Mouse (Mus musculus) spleen, adult 2 months (tissue): ENCODE data around the gene Rassf1. TPM values are rescaled to one million over a fixed set of nuclear protein-coding genes. Genes with fewer than 3 reads are reported as not detected.
A peak's percentile ranks its signal among the peaks of the same experiment; 100 is the strongest.

ENCODE experiments used
- DNase-seq, 2 experiments: peaks; one replicate each; pipeline versions ENCODE4 v3.0.0 to v3.0.0-alpha.2; 2012 to 2021; ENCODE audit warnings: low spot score in 2 of 2, low read depth in 1 of 2
- H3K27ac ChIP-seq: fragments of 200-500 bp; 2 replicates; pipeline ENCODE4 v1.5.1; 2012; ENCODE audit warnings: low read length, inconsistent platforms; ENCODE audit not compliant: insufficient read depth
- H3K27me3 ChIP-seq: fragments of 200-500 bp; 2 replicates; pipeline ENCODE4 v1.6.1; 2012; ENCODE audit warnings: mild to moderate bottlenecking, moderate library complexity, low read length, inconsistent platforms; ENCODE audit not compliant: control insufficient read depth, insufficient read depth
- H3K36me3 ChIP-seq: fragments of 200-500 bp; 2 replicates; pipeline ENCODE4 v1.6.1; 2012; ENCODE audit warnings: mild to moderate bottlenecking, low read length, inconsistent platforms; ENCODE audit not compliant: control insufficient read depth, insufficient read depth
- H3K4me1 ChIP-seq: fragments of 200-500 bp; 2 replicates; pipeline ENCODE4 v1.6.1; 2011; ENCODE audit warnings: inconsistent platforms; ENCODE audit not compliant: control insufficient read depth, insufficient read depth, insufficient read length
- H3K4me3 ChIP-seq: fragments of 200-500 bp; 2 replicates; pipeline ENCODE4 v1.5.1; 2011; ENCODE audit warnings: mild to moderate bottlenecking, inconsistent platforms; ENCODE audit not compliant: insufficient read depth, insufficient read length; ENCODE audit errors: extremely low read depth
- CTCF ChIP-seq: fragments of 200-500 bp; IDR thresholded peaks from 2 replicates; pipeline ENCODE4 v1.5.1; 2011; ENCODE audit warnings: mild to moderate bottlenecking, inconsistent platforms; ENCODE audit not compliant: insufficient read depth, insufficient read length, insufficient replicate concordance; ENCODE audit errors: extremely low read depth
- POLR2A ChIP-seq: fragments of 200-500 bp; IDR thresholded peaks from 2 replicates; pipeline ENCODE4 v1.6.1; 2011; ENCODE audit warnings: low read depth, low read length, inconsistent platforms
- WGBS: fragments of 180-500 bp; shearing (Covaris S2); methylation state at CpG from one replicate; pipeline ENCODE4 v1.1.7; 2018; 5-methylcytosine and 5-hydroxymethylcytosine counted together
- polyA plus RNA-seq: library from polyadenylated mRNA; depleted of rRNA; stranded (reverse); fragments of >200 nt; gene quantifications from 2 replicates; pipeline ENCODE4 v1.2.3, GENCODE M21; 2012

Rassf1 gene
- polyA plus RNA-seq, 1 experiment = 20.9 TPM

- TF ChIP-seq CTCF = no peak
- no peak for TF ChIP-seq POLR2A
- DNase-seq = no peak
- Histone ChIP-seq H3K27me3 (no peaks in the 10 kb centered on the region), H3K27ac (peak overlapping the region; percentile 44; the same call in 1 of the 2 replicates), H3K4me3 (peak overlapping the region; percentile 85), H3K4me1 (peaks cover 4% of the 10 kb centered on the region; the same call in 1 of the 2 replicates), H3K36me3 (peaks cover 27% of the 10 kb centered on the region)
- 2% methylated on average over 33 of the region's 33 CpGs for WGBS
Measured at GRCm38 (mm10) chr9:107587833-107588639, 36.7 kb downstream of the Rassf1 start.

DNA sequence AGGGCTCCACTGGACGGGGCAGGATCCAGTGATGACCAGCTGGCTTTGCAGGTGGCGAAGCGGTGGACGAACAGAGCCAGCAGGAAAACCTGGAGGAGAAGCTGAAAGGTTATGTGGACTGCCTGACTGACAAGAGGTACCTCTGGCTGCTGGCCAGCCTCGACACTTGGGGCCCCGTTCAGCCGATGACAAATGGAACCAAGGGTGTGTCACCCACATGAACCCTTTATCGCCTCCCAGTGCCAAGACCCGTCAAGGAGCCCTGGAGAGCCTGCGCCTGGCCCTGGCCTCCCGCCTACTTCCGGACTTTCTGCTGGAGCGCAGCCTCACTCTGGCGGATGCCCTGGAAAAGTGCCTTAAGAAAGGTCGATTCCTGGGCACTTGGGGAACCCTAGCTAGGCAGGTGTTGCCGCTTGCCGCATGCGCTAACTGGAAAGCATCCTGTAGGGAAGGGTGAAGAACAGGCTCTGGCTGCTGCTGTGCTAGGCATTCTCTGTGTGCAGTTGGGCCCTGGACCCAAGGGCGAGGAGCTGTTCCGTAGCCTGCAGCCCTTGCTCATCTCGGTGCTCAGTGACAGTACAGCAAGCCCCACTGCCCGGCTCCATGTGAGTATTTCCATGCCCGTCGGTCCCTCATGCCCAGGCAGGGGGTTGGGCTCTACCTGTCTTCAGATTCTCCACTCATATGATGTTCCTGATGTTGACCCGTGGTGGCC lies 38.9 kb downstream of the Rassf1 start:
- H3K27ac ChIP-seq = peak overlapping the region; percentile 11; the same call in 1 of the 2 replicates
- no peak for DNase-seq
- peaks cover 27% of the 10 kb centered on the region for H3K36me3 ChIP-seq
- no peak overlapping the region for H3K4me3 ChIP-seq
- TF ChIP-seq CTCF (no peak), POLR2A (no peak)
- peaks cover 4% of the 10 kb centered on the region; the same call in 1 of the 2 replicates for H3K4me1 ChIP-seq
- WGBS = 89% methylated on average over 25 of the region's 25 CpGs
- no peaks in the 10 kb centered on the region for H3K27me3 ChIP-seq

GRCm38 (mm10) chr9:107590773-107591060 lies 39.4 kb downstream of the Rassf1 start:
- no peak for DNase-seq
- peaks cover 4% of the 10 kb centered on the region; the same call in 1 of the 2 replicates for H3K4me1 ChIP-seq
- TF ChIP-seq POLR2A = no peak
- no peak for TF ChIP-seq CTCF
- WGBS = 93% methylated on average over 6 of the region's 6 CpGs
- H3K27me3 ChIP-seq = no peaks in the 10 kb centered on the region
- H3K4me3 ChIP-seq = no peak overlapping the region
- H3K36me3 ChIP-seq = peaks cover 27% of the 10 kb centered on the region
- no peak overlapping the region for H3K27ac ChIP-seq

- Histone ChIP-seq H3K27me3 (no peaks in the 10 kb centered on the region), H3K36me3 (peaks cover 27% of the 10 kb centered on the region), H3K4me3 (no peak overlapping the region), H3K27ac (peak overlapping the region; percentile 9; the same call in 1 of the 2 replicates), H3K4me1 (no peaks in the 10 kb centered on the region; the same call in 1 of the 2 replicates)
- no peak for DNase-seq
- WGBS = 88% methylated on average over 11 of the region's 11 CpGs
- TF ChIP-seq CTCF (no peak), POLR2A (no peak)
Measured at GRCm38 (mm10) chr9:107593101-107593976, 42.0 kb downstream of the Rassf1 start.

GRCm38 (mm10) chr9:107594281-107595062 lies 43.1 kb downstream of the Rassf1 start:
- no peaks in the 10 kb centered on the region for H3K4me1 ChIP-seq
- H3K36me3 ChIP-seq = peaks cover 27% of the 10 kb centered on the region
- no peak overlapping the region for H3K27ac ChIP-seq
- TF ChIP-seq POLR2A (no peak), CTCF (no peak)
- H3K27me3 ChIP-seq = no peaks in the 10 kb centered on the region
- no peak overlapping the region for H3K4me3 ChIP-seq
- no peak for DNase-seq
- WGBS = 91% methylated on average over 8 of the region's 8 CpGs
